Mouse (Mus musculus) small intestine, adult 2 months (tissue): ENCODE data around the gene Irf1.

Experiments used
- CTCF ChIP-seq: fragments of 200-500 bp; IDR thresholded peaks from 2 replicates; pipeline ENCODE4 v1.5.1; 2012; ENCODE audit warnings: low read depth, mild to moderate bottlenecking, control low read depth, inconsistent platforms, low read length, moderate library complexity, mixed read lengths; ENCODE audit not compliant: insufficient replicate concordance, insufficient read length; ENCODE audit errors: extremely low read depth
- POLR2A ChIP-seq: fragments of 200-500 bp; IDR thresholded peaks from 2 replicates; pipeline ENCODE4 v1.6.1; 2012; ENCODE audit warnings: low read depth, mild to moderate bottlenecking, control low read depth, inconsistent platforms, low read length, moderate library complexity

- TF ChIP-seq POLR2A = no peak
- no peak for TF ChIP-seq CTCF
These were observed 16.5 kb downstream of the Irf1 start for GRCm38 (mm10) chr11:53786058-53787031.
